Mouse (Mus musculus) hematopoietic stem cell, adult 5-6 weeks (primary cell): ENCODE data around the gene Slc20a1. TPM values are rescaled to one million over a fixed set of nuclear protein-coding genes. Genes with fewer than 3 reads are reported as not detected.

ENCODE experiments used
- ATAC-seq, 2 experiments: fragments of 125-278 bp in 1 of 2; replicated peaks in 1 of 2; 2 replicates each; pipeline ENCODE4 v1.8.0; 2016 to 2017; ENCODE audit warnings: inconsistent platforms in 2 of 2, mild to moderate bottlenecking in 2 of 2, moderate number of reproducible peaks in 2 of 2, low read depth in 1 of 2, moderate TSS enrichment in 1 of 2; ENCODE audit not compliant: low FRiP score in 2 of 2, poor library complexity in 2 of 2, severe bottlenecking in 2 of 2, insufficient read depth in 1 of 2, low TSS enrichment in 1 of 2
- total RNA-seq: library from RNA; stranded (forward); fragments of 172-1452, 232-1000 nt; gene quantifications from 2 replicates; pipeline ENCODE4 v1.2.3, GENCODE M21; 2017

The Slc20a1 gene
- total RNA-seq = 109 and 119 TPM in 2 replicates

DNA sequence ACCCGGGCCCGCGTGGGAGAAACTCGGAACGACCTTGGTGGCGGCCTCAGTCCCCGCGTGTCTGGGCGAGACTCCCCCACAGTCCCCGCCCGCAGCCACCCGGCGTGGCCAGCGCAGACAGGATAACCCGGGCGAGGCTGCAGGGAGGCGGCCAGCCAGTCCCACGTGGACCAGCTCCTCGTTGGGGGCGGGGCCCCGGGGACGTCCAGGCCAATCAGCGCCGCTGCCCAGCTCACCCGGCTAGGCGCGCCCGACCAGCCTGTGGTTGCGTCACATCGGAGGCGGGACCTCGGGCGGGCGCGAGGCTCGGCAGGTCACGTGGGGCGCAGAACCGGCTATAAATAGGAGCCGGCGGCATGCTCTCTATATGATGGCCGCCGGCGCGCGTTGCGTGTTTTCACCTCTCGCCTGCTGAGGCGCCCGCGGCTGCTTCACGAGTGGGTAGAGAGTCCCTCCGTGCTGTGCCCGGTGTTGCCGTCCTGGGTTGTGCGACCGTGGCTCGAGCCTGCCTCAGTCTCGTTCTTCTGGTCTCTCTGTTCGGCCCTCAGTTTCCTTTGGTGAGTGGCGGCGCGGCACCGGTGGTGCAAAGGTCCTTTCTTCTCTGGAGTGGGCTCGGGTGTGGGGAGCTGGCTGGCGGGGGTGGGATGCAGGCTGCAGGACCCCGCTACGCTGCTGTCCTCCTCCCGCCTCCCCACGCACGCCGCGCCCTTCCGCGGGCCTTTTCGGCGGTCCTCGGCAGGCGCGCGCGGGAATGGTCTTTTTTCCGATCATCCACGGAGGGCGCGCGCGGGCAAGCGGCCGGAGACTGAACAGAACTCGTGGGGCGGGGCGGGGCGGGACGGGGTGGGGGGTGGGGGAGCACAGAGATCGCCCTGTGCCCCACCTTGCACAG is at the start of gene Slc20a1:
Gene Slc20a1, plus strand, starts transcription at position 329 of the 892 bp plus-strand sequence.
- ATAC-seq = peak; percentile 94 to 96

DNA sequence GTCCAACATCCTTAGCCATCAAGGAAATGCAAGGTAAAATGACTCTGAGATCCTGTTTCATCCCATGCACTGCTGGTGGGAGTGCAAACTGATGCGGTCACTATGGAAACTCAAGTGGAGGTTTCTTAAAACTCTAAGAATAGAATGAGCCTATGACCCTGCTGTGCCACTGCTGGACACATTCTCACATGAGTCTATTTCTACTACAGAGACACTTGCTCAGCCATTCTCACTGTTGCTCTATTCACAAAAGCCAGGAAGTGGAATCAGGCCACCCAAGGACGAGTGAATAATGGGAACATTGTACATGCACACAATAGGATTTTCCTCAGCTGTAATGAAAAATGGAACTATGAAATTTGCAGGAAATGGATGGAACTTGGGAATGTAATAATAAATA is 49.7 kb upstream of the Slc20a1 start:
- no peak for ATAC-seq

DNA sequence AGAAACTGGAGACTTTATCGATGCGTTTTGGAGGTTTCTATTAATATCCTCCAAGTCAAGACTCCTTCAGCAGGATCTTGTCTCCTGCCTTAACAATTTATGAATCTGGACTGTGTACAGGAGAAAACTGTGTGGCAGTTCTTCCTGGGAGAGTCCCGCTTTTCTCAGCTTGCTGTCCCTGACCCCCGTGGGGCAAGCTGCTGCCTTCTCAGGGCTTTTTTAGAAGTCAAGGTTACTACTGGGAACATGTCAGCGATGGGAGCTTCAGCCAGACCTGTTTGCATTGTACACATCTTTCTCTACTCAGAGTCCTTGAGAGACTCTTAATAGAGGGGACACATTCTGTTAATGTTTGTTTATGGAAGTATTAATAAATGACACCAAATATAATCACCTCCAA is 48.2 kb upstream of the Slc20a1 start:
- ATAC-seq = no peak

DNA sequence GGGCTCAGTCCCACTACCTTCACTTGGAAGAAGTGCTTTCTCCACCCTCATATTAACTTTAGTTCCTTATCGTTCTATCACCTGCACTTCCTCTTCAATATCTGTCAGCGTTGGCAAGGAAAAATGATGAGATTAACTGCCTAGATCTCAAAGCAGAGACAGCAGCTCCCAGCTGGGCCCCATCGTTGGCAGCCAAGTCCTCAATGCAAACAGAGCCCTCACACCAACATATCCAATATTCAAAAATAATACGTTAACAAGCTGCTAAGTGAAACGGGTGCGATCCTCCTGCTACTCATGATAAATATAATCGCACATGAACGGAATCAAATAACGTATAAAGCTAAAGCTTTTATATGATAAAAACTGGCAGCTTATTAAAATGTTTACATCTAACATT is 47.5 kb upstream of the Slc20a1 start:
- ATAC-seq = no peak

GRCm38 (mm10) chr2:129152751-129153150 is 45.8 kb upstream of the Slc20a1 start:
- no peak for ATAC-seq

DNA sequence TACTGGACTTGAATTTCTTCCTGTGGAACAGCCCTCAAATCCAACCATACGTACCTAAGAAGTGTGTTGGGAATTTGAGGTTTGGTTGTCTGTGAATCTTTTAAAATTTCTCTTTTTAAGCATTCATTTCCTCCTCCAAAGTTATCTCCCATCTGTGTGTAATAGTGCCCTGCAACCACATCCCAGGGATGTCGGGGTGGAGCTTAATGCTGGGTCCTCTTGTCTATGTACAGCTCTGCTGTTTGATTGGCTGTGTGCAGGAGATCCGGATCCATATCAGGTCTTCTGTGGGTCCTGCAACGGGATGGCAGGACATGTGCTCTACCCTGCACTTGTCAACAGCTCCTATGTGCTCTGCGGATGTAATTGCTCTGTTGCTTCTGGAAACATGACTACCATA is 33.7 kb upstream of the Slc20a1 start:
- no peak for ATAC-seq

DNA sequence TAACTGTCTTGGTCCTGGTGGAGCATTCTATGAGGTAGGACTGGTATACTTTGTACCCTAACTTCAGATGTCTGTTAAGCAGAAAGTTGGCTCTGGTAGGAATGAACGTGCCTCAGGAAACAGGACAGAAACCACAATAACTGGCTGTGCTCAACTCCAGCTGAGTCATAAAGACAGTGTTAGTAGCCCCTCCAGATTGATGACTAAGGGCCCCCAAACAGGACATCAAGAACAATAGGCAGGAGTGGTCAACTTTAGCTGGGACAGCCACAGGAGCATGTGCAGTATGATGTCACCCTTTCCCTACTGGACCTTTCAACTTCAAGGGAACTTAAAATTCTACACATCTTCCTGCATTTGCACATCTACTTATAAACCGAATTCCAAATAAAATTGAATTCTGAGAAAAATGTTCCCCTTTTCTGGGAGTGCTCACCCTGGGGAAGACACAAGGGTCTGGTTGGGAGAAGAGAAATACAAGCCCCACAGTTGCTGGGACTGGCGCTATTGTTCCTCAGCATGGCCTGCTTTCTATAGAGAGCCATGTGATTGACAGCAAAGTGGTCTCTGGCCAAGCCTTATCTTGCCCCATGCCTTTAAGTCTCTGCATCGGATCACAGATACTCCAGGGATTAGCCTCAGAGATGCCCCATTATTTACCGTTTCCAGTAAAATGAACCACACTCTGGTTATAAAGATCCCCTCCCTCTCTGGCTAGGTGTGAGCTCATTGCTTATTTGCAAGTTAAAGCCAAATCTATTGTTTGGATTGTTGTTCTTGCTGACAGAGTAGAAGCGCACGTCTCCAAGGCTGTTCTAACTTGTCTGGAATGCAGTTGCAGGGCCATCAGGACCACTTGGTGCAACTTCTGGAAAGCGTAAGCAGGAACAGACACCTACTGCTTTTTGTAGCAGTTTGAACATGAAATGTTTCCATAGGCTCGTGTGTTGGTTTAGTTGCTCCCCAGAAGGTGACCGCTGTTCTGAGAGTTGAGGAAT is 31.8 kb upstream of the Slc20a1 start:
- ATAC-seq = no peak

GRCm38 (mm10) chr2:129173386-129173785 is 25.2 kb upstream of the Slc20a1 start:
- ATAC-seq = no peak

- peak; percentile 51 to 77 for ATAC-seq
Observed at GRCm38 (mm10) chr2:129174474-129174873, 24.1 kb upstream of the Slc20a1 start.

GRCm38 (mm10) chr2:129175636-129176035 is 22.9 kb upstream of the Slc20a1 start:
- peak; percentile 40 to 45 for ATAC-seq

DNA sequence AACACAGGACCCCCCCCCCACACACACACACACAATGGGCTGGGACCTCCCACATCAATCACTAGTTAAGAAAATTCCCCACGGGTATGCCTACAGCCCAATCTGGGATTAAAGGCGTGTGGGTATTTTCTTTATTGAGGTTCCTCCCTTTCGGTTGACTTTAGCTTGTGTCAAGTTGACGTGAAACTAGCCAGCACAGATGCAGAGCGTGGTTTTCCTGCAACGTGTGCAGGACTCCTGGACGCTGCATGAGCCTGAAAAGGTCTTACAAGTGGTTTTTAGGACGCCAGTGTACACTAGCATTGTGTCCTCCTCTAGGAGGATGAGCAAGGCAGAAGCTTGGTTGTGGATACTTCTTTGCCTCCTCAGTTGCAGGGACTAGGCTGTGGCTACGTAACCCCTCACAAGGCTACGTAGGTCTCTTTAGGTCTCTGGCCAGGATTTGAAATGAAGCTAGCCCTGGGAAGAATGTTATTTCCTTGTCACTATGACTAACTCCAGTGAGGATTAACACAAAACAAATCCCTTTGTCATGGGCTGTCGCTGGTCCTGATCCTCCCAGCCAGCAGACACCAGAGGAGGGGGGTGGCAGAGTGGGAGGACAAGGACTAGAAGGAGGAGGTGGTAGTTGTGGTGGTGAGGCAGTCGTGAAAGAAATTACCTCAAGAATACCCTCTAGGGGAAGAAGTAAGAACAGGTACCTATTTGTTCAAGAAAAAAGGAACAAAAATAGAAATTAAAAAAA is 21.7 kb upstream of the Slc20a1 start:
- ATAC-seq = no peak

DNA sequence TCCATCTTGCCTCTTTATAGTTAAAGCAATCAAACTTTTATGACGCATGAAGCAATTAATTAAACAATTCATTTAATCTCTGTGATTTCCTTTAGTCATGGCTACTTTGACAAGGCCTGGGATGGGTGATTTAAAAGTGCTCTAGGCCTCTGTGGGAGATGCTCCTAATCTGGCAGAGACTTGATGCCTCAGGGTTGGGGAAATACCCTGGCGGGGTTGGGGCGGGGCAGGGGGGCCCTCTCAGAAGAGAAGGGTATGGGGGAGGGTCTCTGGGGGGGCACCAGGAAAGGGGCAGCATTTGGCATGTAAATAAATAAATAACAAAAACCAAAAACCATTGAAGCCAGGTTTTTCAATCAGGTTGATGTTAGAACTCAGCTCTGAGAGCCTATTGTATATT is 20.9 kb upstream of the Slc20a1 start:
- ATAC-seq = no peak

DNA sequence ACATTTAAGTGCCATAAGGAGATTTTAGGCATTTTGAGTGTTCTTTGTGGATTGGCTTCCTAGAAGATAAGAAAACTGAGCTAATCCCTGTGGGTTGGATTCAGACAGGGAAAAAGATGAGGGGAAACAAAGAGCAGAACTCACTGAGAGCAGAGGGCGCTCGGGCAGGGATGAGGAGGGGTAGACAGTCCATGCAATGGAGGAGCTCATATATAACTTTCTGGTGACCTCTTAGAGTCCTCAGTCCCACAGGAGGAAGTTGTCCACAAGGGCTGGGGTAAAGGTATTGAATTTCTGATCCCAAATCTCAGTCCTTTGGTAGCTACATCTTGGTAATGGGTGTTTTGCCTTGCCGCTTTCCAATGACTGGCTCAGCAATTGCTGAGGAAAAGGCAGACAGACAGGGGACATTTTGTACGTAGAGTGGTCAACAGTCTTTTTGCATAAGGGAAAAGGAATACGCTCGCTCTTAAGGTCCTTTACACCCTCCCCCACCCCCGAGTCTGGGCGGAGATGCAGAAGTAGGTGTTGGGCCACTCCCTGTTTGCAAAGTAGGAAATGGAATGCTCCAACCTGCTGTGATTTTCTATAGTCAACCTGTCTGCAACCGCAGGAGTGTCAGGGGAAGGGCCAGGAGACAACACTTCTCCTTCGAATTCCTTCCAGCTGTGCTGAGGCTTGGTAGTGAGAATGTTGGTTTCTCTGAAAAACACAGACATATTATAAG is 20.2 kb upstream of the Slc20a1 start:
- no peak for ATAC-seq

DNA sequence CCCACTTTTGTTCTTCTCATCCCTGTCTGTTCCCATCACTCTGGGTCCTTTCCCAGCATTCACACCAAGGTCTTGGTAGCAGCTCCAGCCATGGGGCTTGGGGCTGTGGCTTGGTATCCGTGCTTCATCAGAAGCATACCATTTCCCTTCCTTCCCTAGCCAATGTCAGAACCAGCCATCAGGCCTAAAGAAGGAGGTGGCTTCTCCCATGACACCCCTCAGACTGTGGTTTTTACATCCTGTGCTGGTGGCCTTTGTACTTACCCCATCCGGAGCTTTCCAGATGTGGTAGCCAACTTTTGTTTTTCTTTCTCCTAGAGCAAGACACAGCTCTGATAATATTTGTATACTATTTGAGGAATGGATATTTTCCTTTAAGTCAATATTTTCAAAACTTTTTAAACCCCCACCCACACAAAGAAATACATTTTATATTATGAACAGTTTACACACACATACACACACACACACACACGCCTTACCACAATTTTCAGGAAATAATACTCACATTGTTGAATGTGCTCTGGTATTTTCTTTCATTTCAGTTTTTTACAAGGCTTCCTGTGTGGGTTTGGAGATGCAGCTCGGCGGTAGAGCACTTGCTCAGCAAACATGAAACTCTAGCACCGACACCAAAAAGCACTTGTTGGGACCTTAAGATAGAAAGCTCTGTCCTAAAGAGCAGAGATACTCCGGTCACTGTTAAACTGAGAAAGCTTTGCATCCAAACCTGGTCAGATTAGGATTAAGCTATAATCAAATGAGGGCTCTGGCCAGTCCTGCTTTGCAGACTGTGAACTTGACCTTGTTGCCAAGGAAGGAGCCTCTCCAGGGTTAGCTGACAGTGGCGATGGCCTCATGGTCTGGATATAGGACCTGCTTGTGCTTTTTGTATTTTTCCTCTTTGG is 18.4 kb upstream of the Slc20a1 start:
- ATAC-seq = peak; percentile 71 to 77

DNA sequence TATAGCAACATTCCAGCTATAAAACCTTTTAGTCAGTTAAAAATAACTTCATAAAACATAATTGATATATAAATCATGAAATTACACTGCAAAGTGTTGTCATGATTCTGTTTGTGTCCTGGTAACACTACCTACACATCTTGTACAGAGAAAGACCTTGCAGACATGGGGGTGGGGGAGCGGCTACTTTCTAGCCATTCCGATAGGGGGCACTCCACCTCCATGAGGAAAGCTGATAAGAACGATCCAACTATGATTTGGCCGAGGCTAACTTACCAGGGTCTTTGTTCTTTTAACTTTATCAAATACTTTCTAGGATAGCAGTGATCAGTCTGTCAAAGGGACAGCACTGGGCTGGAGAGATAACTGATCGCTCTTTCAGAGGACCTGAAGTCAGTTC is 17.1 kb upstream of the Slc20a1 start:
- no peak for ATAC-seq

GRCm38 (mm10) chr2:129182412-129182811 is 16.2 kb upstream of the Slc20a1 start:
- no peak for ATAC-seq
